Mouse (Mus musculus) kidney, embryonic 14.5 days (tissue): ENCODE results near the gene Fxyd6. TPM values are rescaled to one million over a fixed set of nuclear protein-coding genes. Genes with fewer than 3 reads are reported as not detected.
A peak's percentile ranks its signal among the peaks of the same experiment; 100 is the strongest.

Experiments
- ATAC-seq: fragments of 200-750 bp; cut with Nextera tagmentation; 2 replicates; pipeline ENCODE4 v1.8.0; 2017; ENCODE audit warnings: moderate number of reproducible peaks, mild to moderate bottlenecking, moderate TSS enrichment, moderate library complexity; ENCODE audit not compliant: low FRiP score, low TSS enrichment
- H3K27ac ChIP-seq: fragments of 300-500 bp; sonication (generic); 2 replicates; pipeline ENCODE4 v1.5.1; 2014; ENCODE audit warnings: low read depth, mild to moderate bottlenecking, low read length, moderate library complexity, mixed read lengths
- H3K27me3 ChIP-seq: fragments of 300-500 bp; sonication (generic); 2 replicates; pipeline ENCODE4 v1.6.1; 2014; ENCODE audit warnings: mild to moderate bottlenecking, low read length; ENCODE audit not compliant: control insufficient read depth, insufficient read depth
- H3K36me3 ChIP-seq: fragments of 300-500 bp; sonication (generic); 2 replicates; pipeline ENCODE4 v1.6.1; 2014; ENCODE audit warnings: low read length, mixed read lengths; ENCODE audit not compliant: control insufficient read depth, insufficient read depth
- H3K4me1 ChIP-seq: fragments of 300-500 bp; sonication (generic); 2 replicates; pipeline ENCODE4 v1.6.1; 2014; ENCODE audit warnings: low read length, mixed read lengths; ENCODE audit not compliant: control insufficient read depth, insufficient read depth
- H3K4me2 ChIP-seq: fragments of 300-500 bp; sonication (generic); replicated peaks from 2 replicates; pipeline ENCODE4 v1.6.1; 2014; ENCODE audit warnings: low read depth, mild to moderate bottlenecking, low read length
- H3K4me3 ChIP-seq: fragments of 300-500 bp; sonication (generic); 2 replicates; pipeline ENCODE4 v1.5.1; 2014; ENCODE audit warnings: mild to moderate bottlenecking, low read length
- H3K9ac ChIP-seq: fragments of 300-500 bp; sonication (generic); 2 replicates; pipeline ENCODE4 v1.6.1; 2014; ENCODE audit warnings: low read depth, mild to moderate bottlenecking, low read length, moderate library complexity
- H3K9me3 ChIP-seq: fragments of 300-500 bp; sonication (generic); 2 replicates; pipeline ENCODE4 v1.6.1; 2016; ENCODE audit warnings: low read length; ENCODE audit not compliant: control insufficient read depth
- WGBS: fragments of 180-500 bp; shearing (Covaris S2); extraction: QIAGEN DNeasy Blood & Tissue Kit; methylation state at CpG from one replicate; pipeline ENCODE4 v1.1.7; 2014; 5-methylcytosine and 5-hydroxymethylcytosine counted together
- polyA plus RNA-seq: library from polyadenylated mRNA; unstranded; fragments of >200 nt; fragmentation: Nextera tagmentation; extraction: Ambion mirVana; gene quantifications from 2 replicates; pipeline ENCODE4 v1.2.1, GENCODE M21; 2014

Fxyd6 gene
- polyA plus RNA-seq, 1 experiment from 2014 or later = 139 TPM

DNA sequence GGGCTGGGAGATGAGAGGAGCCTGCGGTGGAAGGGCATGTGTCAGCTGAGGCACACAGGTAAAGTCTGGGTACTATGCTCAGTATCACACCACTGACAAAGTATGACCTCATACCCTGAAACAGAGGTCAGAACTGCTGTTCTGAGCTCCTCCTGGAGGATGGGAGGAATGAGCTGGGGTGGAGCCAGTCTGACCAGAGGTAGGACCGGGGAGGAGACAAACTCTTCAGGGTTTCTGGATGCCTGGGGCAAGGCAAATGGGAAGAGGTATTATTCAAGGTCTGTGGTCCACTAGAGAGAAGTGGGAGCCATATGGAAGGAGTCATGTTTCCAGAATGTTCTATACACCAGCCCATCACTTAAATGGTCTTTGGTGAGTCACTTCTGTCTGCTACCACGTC lies 41.1 kb downstream of the Fxyd6 start:
- ATAC-seq = no peak
- Histone ChIP-seq H3K27me3 (peaks cover 5% of the 10 kb centered on the region; the same call in 1 of the 2 replicates), H3K4me3 (no peak overlapping the region), H3K9ac (no peak overlapping the region), H3K4me2 (no peak overlapping the region), H3K4me1 (0 out of 2 replicates have a peak, but pooled peaks cover 4% of the 10 kb centered on the region), H3K9me3 (no peaks in the 10 kb centered on the region), H3K27ac (no peak overlapping the region), H3K36me3 (no peaks in the 10 kb centered on the region)
- 75% methylated on average over 3 of the region's 3 CpGs for WGBS

DNA sequence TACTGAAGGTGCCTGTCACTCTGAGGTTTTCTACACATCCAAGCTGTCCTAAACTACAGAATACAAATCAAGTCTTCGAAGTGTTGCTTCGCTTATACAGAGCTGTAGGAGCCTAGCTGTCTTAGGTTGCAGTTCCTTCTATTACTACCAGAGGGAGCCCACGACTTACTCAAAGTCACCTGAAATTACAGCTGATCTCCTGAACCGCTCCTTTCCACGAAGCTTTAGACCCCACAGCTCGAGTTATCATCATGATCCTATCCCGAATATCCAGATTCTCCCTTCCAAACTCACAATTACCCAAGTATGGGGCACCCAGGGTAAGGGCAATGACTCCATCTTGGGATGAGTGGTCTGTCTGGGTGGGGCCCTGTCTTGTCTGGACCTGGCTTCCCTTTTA lies 41.8 kb downstream of the Fxyd6 start:
- Histone ChIP-seq H3K4me3 (no peak overlapping the region), H3K9me3 (no peaks in the 10 kb centered on the region), H3K27ac (no peak overlapping the region), H3K9ac (no peak overlapping the region), H3K36me3 (no peaks in the 10 kb centered on the region), H3K4me2 (peak overlapping the region; percentile 39), H3K4me1 (0 out of 2 replicates have a peak, but pooled peaks cover 4% of the 10 kb centered on the region), H3K27me3 (peaks cover 5% of the 10 kb centered on the region; the same call in 1 of the 2 replicates)
- ATAC-seq = peak; percentile 10
- WGBS = 19% methylated on average over 7 of the region's 7 CpGs

DNA sequence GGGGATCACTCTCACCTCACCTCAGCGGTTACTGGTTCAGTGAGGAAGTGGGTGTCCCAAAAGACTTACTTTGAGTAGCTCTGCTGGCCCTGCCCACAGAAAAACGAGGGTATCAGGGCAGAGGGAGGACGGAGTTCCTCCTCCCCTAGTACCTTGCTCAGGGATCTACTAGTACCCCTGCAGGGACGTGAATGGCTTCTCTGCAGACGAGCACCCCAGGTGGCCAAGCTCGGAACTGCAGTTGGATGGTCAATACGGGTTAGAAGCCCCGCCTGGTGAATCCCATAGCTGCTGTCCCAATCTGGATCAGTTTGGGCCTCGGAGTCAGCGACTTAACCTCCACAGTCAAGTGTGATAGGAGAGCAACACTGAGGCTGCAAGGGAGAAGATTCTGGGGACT lies 42.3 kb downstream of the Fxyd6 start:
- Histone ChIP-seq H3K4me2 (peak overlapping the region; percentile 39), H3K27ac (no peak overlapping the region), H3K4me3 (no peak overlapping the region), H3K36me3 (no peaks in the 10 kb centered on the region), H3K4me1 (0 out of 2 replicates have a peak, but pooled peaks cover 4% of the 10 kb centered on the region), H3K9ac (no peak overlapping the region), H3K9me3 (no peaks in the 10 kb centered on the region), H3K27me3 (peaks cover 5% of the 10 kb centered on the region; the same call in 1 of the 2 replicates)
- ATAC-seq = peak; percentile 63
- 6% methylated on average over 10 of the region's 10 CpGs for WGBS

GRCm38 (mm10) chr9:45412700-45413477 lies 42.9 kb downstream of the Fxyd6 start:
- Histone ChIP-seq H3K36me3 (no peaks in the 10 kb centered on the region), H3K27ac (no peak overlapping the region), H3K27me3 (peaks cover 5% of the 10 kb centered on the region; the same call in 1 of the 2 replicates), H3K9ac (no peak overlapping the region), H3K9me3 (no peaks in the 10 kb centered on the region), H3K4me1 (0 out of 2 replicates have a peak, but pooled peaks cover 4% of the 10 kb centered on the region), H3K4me2 (no peak overlapping the region), H3K4me3 (no peak overlapping the region)
- no peak for ATAC-seq
- WGBS = 69% methylated on average over 4 of the region's 4 CpGs

GRCm38 (mm10) chr9:45413478-45414140 lies 43.6 kb downstream of the Fxyd6 start:
- no peak for ATAC-seq
- H3K4me1 ChIP-seq = 0 out of 2 replicates have a peak, but pooled peaks cover 4% of the 10 kb centered on the region
- H3K4me3 ChIP-seq = no peak overlapping the region
- H3K27me3 ChIP-seq = peaks cover 5% of the 10 kb centered on the region; the same call in 1 of the 2 replicates
- no peak overlapping the region for H3K4me2 ChIP-seq
- H3K9me3 ChIP-seq = no peaks in the 10 kb centered on the region
- no peak overlapping the region for H3K9ac ChIP-seq
- 51% methylated on average over 5 of the region's 5 CpGs for WGBS
- no peaks in the 10 kb centered on the region for H3K36me3 ChIP-seq
- no peak overlapping the region for H3K27ac ChIP-seq

DNA sequence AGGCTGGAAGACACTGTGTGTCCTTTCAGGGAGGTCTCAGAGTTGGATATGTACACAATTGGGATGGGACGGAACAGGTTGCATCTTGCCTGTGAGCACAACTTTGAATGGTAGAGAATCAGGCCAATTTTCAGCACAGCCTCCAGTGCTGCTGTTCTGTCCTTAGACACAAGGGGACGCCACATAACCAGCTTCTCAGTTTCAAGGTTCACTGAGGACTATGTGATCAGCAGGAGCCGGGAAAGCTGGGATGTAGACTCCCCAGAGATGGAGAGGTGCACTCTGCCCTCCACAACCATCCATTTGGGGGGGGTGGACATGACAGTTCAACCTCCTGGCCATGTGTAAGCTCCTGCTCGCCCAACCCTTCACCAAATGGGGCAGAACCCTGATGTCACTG lies 45.9 kb downstream of the Fxyd6 start:
- Histone ChIP-seq H3K9ac (no peak overlapping the region), H3K36me3 (no peaks in the 10 kb centered on the region), H3K27ac (no peak overlapping the region), H3K27me3 (no peaks in the 10 kb centered on the region), H3K4me1 (0 out of 2 replicates have a peak, but pooled peaks cover 4% of the 10 kb centered on the region), H3K4me2 (no peak overlapping the region), H3K9me3 (no peaks in the 10 kb centered on the region), H3K4me3 (no peak overlapping the region)
- ATAC-seq = no peak
- 54% methylated on average over 4 of the region's 4 CpGs for WGBS

- no peak overlapping the region for H3K9ac ChIP-seq
- no peak overlapping the region for H3K4me3 ChIP-seq
- H3K9me3 ChIP-seq = no peaks in the 10 kb centered on the region
- H3K36me3 ChIP-seq = no peaks in the 10 kb centered on the region
- no peak for ATAC-seq
- 21% methylated on average over 8 of the region's 8 CpGs for WGBS
- H3K4me1 ChIP-seq = 0 out of 2 replicates have a peak, but pooled peaks cover under 1% of the 10 kb centered on the region
- no peaks in the 10 kb centered on the region for H3K27me3 ChIP-seq
- H3K27ac ChIP-seq = no peak overlapping the region
- no peak overlapping the region for H3K4me2 ChIP-seq
Observed at GRCm38 (mm10) chr9:45417245-45417644, 47.3 kb downstream of the Fxyd6 start.

GRCm38 (mm10) chr9:45418252-45418651 lies 48.3 kb downstream of the Fxyd6 start:
- H3K27ac ChIP-seq = no peak overlapping the region
- 63% methylated on average over 8 of the region's 8 CpGs for WGBS
- no peaks in the 10 kb centered on the region for H3K36me3 ChIP-seq
- H3K4me3 ChIP-seq = no peak overlapping the region
- H3K9ac ChIP-seq = no peak overlapping the region
- no peak for ATAC-seq
- H3K27me3 ChIP-seq = no peaks in the 10 kb centered on the region
- no peaks in the 10 kb centered on the region for H3K4me1 ChIP-seq
- no peak overlapping the region for H3K4me2 ChIP-seq
- no peaks in the 10 kb centered on the region for H3K9me3 ChIP-seq

DNA sequence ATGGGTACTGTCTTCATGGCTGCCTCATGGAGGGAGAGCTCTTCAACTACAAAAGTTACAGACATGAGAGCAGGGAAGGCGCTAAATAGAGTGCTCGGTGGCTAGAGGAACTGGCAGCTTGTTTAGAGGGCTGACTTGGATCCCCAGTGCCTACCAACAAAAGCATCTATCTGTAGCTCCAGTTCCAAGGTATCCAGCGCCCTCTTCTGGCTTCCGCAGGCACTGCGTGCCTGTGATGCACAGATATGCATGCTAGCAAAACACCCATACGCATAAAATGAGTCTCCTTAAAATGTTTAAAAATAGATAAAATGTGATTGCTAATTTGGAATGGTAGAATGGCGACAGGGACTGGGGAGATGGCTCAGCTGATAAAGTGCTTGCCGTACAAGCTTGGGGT lies 51.2 kb downstream of the Fxyd6 start:
- Histone ChIP-seq H3K9me3 (no peaks in the 10 kb centered on the region), H3K27ac (no peak overlapping the region), H3K4me3 (no peak overlapping the region), H3K4me2 (no peak overlapping the region), H3K27me3 (no peaks in the 10 kb centered on the region), H3K4me1 (no peaks in the 10 kb centered on the region), H3K36me3 (no peaks in the 10 kb centered on the region), H3K9ac (no peak overlapping the region)
- no peak for ATAC-seq
- WGBS = 64% methylated on average over 8 of the region's 8 CpGs
